Mouse (Mus musculus) embryonic facial prominence, embryonic 13.5 days (tissue): ENCODE results near the gene Ms4a6b. TPM values are rescaled to one million over a fixed set of nuclear protein-coding genes. Genes with fewer than 3 reads are reported as not detected.
"Not testable (repeated sequence)": the region's sequence is repeated elsewhere in the genome, so short reads cannot be mapped to it uniquely, and the experiment has no call there.

Source experiments
- ATAC-seq: fragments of 200-750 bp; cut with Nextera tagmentation; 2 replicates; pipeline ENCODE4 v1.8.0; 2017; ENCODE audit warnings: low read depth; ENCODE audit not compliant: insufficient number of reproducible peaks, insufficient read depth, low FRiP score, low TSS enrichment
- H3K27ac ChIP-seq: fragments of 300-500 bp; sonication (generic); 2 replicates; pipeline ENCODE4 v1.5.1; 2015; ENCODE audit warnings: moderate library complexity, mild to moderate bottlenecking, inconsistent platforms
- H3K27me3 ChIP-seq: fragments of 300-500 bp; sonication (generic); 2 replicates; pipeline ENCODE4 v1.6.1; 2015; ENCODE audit warnings: mild to moderate bottlenecking, inconsistent platforms
- H3K36me3 ChIP-seq: fragments of 300-500 bp; sonication (generic); 2 replicates; pipeline ENCODE4 v1.6.1; 2015; ENCODE audit warnings: mild to moderate bottlenecking, inconsistent platforms
- H3K4me1 ChIP-seq: fragments of 300-500 bp; sonication (generic); 2 replicates; pipeline ENCODE4 v1.6.1; 2015; ENCODE audit warnings: inconsistent platforms
- H3K4me2 ChIP-seq: fragments of 300-500 bp; sonication (generic); 2 replicates; pipeline ENCODE4 v1.6.1; 2015; ENCODE audit warnings: moderate library complexity, mild to moderate bottlenecking, inconsistent platforms
- H3K4me3 ChIP-seq: fragments of 300-500 bp; sonication (generic); 2 replicates; pipeline ENCODE4 v1.5.1; 2015; ENCODE audit warnings: mild to moderate bottlenecking, inconsistent platforms
- H3K9ac ChIP-seq: fragments of 300-500 bp; sonication (generic); 2 replicates; pipeline ENCODE4 v1.6.1; 2015; ENCODE audit warnings: mild to moderate bottlenecking, inconsistent platforms
- H3K9me3 ChIP-seq: fragments of 300-500 bp; sonication (generic); 2 replicates; pipeline ENCODE4 v1.6.1; 2016; ENCODE audit warnings: inconsistent platforms
- whole genome bisulfite sequencing: fragments of 180-500 bp; shearing (Covaris S2); methylation state at CpG from one replicate; pipeline ENCODE4 v1.1.7; 2015; ENCODE audit warnings: mixed read lengths; 5-methylcytosine and 5-hydroxymethylcytosine counted together
- polyA plus RNA-seq: library from polyadenylated mRNA; unstranded; fragments of >200 nt; fragmentation: Nextera tagmentation; extraction: Ambion mirVana; gene quantifications from 2 replicates; pipeline ENCODE4 v1.2.1, GENCODE M21; 2015

Ms4a6b gene
- 5.8 TPM in 2 replicates for polyA plus RNA-seq

DNA sequence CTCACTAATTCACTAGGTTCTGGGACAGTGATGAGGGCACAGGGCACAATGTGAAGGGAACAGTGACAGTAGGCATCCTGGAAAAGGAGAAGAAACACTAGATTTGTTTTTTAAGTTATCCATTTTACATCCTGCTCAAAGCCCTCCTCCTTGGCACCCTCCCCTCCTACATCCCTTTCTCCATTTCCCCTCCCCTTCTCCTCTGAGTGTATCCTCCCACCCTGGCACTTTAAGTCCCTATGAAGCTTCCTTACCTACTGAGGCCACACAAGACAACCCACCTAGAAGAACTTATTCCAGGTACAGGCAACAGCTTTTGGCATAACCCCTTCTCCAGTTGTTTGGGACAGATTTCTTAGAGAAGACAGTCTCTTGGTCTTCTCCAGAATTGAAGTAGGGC is at the start of gene Ms4a6b:
Gene Ms4a6b, plus strand, starts transcription at position 267 of the 400 bp plus-strand sequence.
- Histone ChIP-seq H3K4me2 (no peak within 1 kb of the TSS), H3K36me3 (no peaks in the 10 kb centered on the region), H3K9ac (no peak within 1 kb of the TSS), H3K27me3 (no peaks in the 10 kb centered on the region), H3K4me1 (no peaks in the 10 kb centered on the region), H3K27ac (no peak within 1 kb of the TSS), H3K9me3 (no peaks in the 10 kb centered on the region), H3K4me3 (no peak within 1 kb of the TSS)
- ATAC-seq: no peak

DNA sequence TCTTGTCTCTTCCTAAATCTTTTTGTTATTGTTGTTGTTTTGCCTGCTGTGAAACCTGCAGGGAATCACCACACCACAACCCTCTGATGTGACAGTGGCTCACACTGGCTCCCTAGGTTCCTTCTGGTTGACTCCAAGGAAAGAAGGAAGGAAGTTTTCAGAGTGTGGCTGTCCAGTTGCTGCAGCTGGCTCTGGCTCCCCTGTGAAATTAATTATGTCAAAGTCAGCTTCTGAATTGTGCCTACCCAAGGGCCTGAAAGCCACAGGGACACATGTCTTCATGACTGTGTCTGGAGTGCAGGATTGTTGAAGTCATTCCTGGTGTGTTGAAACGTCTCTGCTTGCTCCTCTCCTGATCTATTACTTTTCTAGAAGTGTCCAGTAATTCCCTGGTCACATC is 48.0 kb upstream of the Ms4a6b start:
- not testable (repeated sequence) for H3K4me3 ChIP-seq, H3K9me3 ChIP-seq, H3K4me1 ChIP-seq, H3K4me2 ChIP-seq, H3K9ac ChIP-seq, H3K27ac ChIP-seq, ATAC-seq, H3K36me3 ChIP-seq, H3K27me3 ChIP-seq
- WGBS: 85% methylated on average over 1 of the region's 1 CpGs

DNA sequence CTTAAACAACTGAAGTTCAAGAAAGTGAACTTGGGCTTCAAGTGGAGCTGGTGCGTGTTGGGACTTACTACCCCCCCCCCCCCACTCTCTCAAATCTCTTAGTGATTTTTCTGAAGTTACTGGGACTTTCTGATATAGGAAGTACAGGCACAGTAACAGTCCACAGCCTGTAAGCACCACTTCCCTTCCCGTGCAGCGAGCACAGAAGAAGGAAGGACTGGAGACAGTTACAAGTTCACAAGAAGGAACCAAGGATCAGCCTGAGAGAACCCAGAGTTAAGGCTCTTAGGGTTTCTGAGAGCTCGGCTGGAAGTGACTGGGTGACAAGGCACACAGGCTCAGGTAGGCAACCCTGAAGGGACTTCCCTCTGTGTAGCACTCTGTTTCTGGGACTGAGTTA is 47.1 kb upstream of the Ms4a6b start, which contains the start of gene Ms4a6c:
Gene Ms4a6c, plus strand, starts transcription at position 152 of the 400 bp plus-strand sequence.
- H3K4me1 ChIP-seq, H3K36me3 ChIP-seq, ATAC-seq, H3K4me2 ChIP-seq, H3K27me3 ChIP-seq, H3K27ac ChIP-seq, H3K9ac ChIP-seq, H3K9me3 ChIP-seq, H3K4me3 ChIP-seq: not testable (repeated sequence)
- WGBS: 77% methylated on average over 4 of the region's 4 CpGs

- no peak overlapping the region for H3K9ac ChIP-seq
- no peaks in the 10 kb centered on the region for H3K36me3 ChIP-seq
- H3K9me3 ChIP-seq: no peaks in the 10 kb centered on the region
- H3K27ac ChIP-seq: no peak overlapping the region
- no peak overlapping the region for H3K4me3 ChIP-seq
- no peak overlapping the region for H3K4me2 ChIP-seq
- ATAC-seq: no peak
- 77% methylated on average over 2 of the region's 2 CpGs for WGBS
- H3K4me1 ChIP-seq: no peaks in the 10 kb centered on the region
- no peaks in the 10 kb centered on the region for H3K27me3 ChIP-seq
Observed at GRCm38 (mm10) chr19:11479714-11480113, 36.6 kb upstream of the Ms4a6b start.

- Histone ChIP-seq H3K4me3 (no peak overlapping the region), H3K4me2 (no peak overlapping the region), H3K9me3 (no peaks in the 10 kb centered on the region), H3K27ac (no peak overlapping the region), H3K27me3 (no peaks in the 10 kb centered on the region), H3K36me3 (no peaks in the 10 kb centered on the region), H3K4me1 (no peaks in the 10 kb centered on the region), H3K9ac (no peak overlapping the region)
- WGBS: 87% methylated on average over 2 of the region's 2 CpGs
- ATAC-seq: no peak
Observed at GRCm38 (mm10) chr19:11482684-11483083, 33.6 kb upstream of the Ms4a6b start.

- H3K36me3 ChIP-seq: no peaks in the 10 kb centered on the region
- H3K27me3 ChIP-seq: no peaks in the 10 kb centered on the region
- no peak overlapping the region for H3K4me2 ChIP-seq
- WGBS: 70% methylated on average over 4 of the region's 4 CpGs
- H3K9me3 ChIP-seq: no peaks in the 10 kb centered on the region
- H3K4me1 ChIP-seq: no peaks in the 10 kb centered on the region
- H3K4me3 ChIP-seq: no peak overlapping the region
- no peak for ATAC-seq
- no peak overlapping the region for H3K9ac ChIP-seq
- no peak overlapping the region for H3K27ac ChIP-seq
Observed at GRCm38 (mm10) chr19:11483941-11484340, 32.4 kb upstream of the Ms4a6b start.

DNA sequence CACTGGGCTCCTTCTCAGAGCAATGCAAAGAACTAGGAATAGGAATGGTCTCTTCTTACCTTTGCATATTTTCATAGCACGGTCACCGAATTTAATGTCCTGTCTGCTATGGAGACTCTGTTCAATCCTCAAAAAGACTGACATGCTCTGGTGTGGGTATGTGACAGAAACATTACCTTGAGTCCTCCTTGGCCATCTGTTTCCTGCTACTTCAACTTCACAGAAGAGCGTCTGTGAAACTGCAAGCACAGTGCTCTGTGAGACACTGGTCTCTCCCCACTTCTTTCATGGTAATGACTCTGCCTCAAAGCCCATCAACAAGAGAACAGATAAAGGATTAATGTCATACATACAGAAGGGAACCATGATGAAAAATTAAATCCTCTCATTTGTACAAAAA is 31.9 kb upstream of the Ms4a6b start:
- WGBS: 77% methylated on average over 3 of the region's 3 CpGs

GRCm38 (mm10) chr19:11485266-11485665 is 31.0 kb upstream of the Ms4a6b start:
- no peak for ATAC-seq

More for the DNA sequence above, 31.9 kb upstream of the Ms4a6b start:
- no peak for ATAC-seq
- H3K9ac ChIP-seq: no peak overlapping the region
- no peaks in the 10 kb centered on the region for H3K4me1 ChIP-seq
- no peaks in the 10 kb centered on the region for H3K9me3 ChIP-seq
- no peak overlapping the region for H3K4me2 ChIP-seq
- no peaks in the 10 kb centered on the region for H3K27me3 ChIP-seq
- no peaks in the 10 kb centered on the region for H3K36me3 ChIP-seq
- no peak overlapping the region for H3K4me3 ChIP-seq
- no peak overlapping the region for H3K27ac ChIP-seq

DNA sequence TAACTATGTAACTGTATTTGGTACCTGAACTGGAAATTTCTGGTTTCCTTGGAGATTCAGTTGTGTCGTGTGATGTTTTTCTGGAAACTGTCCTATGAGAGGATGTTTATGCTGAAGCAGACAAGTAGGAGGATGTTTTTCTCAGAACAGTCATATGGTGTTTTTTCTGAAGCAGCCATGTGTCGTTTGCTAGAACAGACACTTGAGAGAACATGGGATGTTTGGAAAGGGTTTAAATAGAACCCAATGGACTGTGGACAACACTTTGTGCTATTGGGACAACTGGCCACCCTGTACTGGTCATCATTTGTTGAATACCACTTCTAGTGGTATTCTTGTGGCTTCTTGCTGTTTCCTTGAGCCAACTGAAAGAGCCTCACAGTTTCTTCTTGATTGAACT is 30.6 kb upstream of the Ms4a6b start, which contains the start of gene Gm8369:
Gene Gm8369, plus strand, starts transcription at position 193 of the 400 bp plus-strand sequence.
- Histone ChIP-seq H3K9me3 (no peaks in the 10 kb centered on the region), H3K4me2 (no peak within 1 kb of the TSS), H3K4me3 (no peak within 1 kb of the TSS), H3K27me3 (no peaks in the 10 kb centered on the region), H3K9ac (no peak within 1 kb of the TSS), H3K36me3 (no peaks in the 10 kb centered on the region), H3K27ac (no peak within 1 kb of the TSS), H3K4me1 (no peaks in the 10 kb centered on the region)
- ATAC-seq: no peak
- whole genome bisulfite sequencing: 73% methylated on average over 2 of the region's 2 CpGs

More at GRCm38 (mm10) chr19:11485266-11485665, 31.0 kb upstream of the Ms4a6b start:
- Histone ChIP-seq H3K4me1 (no peaks in the 10 kb centered on the region), H3K27me3 (no peaks in the 10 kb centered on the region), H3K9me3 (no peaks in the 10 kb centered on the region), H3K9ac (no peak overlapping the region), H3K27ac (no peak overlapping the region), H3K4me2 (no peak overlapping the region), H3K36me3 (no peaks in the 10 kb centered on the region), H3K4me3 (no peak overlapping the region)
- 86% methylated on average over 3 of the region's 3 CpGs for WGBS

GRCm38 (mm10) chr19:11486599-11486998 is 29.7 kb upstream of the Ms4a6b start:
- Histone ChIP-seq H3K9me3 (no peaks in the 10 kb centered on the region), H3K27me3 (no peaks in the 10 kb centered on the region), H3K4me1 (no peaks in the 10 kb centered on the region), H3K4me3 (no peak overlapping the region), H3K36me3 (no peaks in the 10 kb centered on the region), H3K9ac (no peak overlapping the region), H3K4me2 (no peak overlapping the region), H3K27ac (no peak overlapping the region)
- 77% methylated on average over 1 of the region's 1 CpGs for WGBS
- ATAC-seq: no peak

GRCm38 (mm10) chr19:11491406-11492189 is 24.7 kb upstream of the Ms4a6b start:
- WGBS: 61% methylated on average over 4 of the region's 4 CpGs
- Histone ChIP-seq H3K27me3 (no peaks in the 10 kb centered on the region), H3K36me3 (no peaks in the 10 kb centered on the region), H3K27ac (no peak overlapping the region), H3K4me2 (no peak overlapping the region), H3K9me3 (no peaks in the 10 kb centered on the region), H3K4me3 (no peak overlapping the region), H3K4me1 (no peaks in the 10 kb centered on the region), H3K9ac (no peak overlapping the region)
- ATAC-seq: no peak

DNA sequence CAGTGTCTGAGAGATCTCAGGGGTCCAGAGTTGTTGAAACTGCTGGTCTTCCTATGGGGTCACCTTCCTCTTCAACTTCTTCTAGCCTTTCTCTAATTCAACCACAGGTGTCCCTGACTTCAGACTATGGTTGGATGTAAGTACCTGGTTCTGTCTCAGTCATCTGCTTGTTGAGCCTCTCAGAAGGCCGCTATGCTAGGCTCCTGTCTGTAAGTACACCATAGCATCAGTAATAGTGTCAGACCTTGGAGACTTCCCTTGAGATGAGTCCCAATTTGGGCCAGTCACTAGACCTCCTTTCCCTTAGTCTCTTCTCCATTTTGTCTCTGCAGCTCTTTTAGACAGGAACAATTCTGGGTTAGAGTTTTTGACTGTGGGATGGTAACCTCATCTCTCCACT is 23.6 kb upstream of the Ms4a6b start:
- no peaks in the 10 kb centered on the region for H3K36me3 ChIP-seq
- H3K9ac ChIP-seq: no peak overlapping the region
- no peaks in the 10 kb centered on the region for H3K27me3 ChIP-seq
- H3K4me3 ChIP-seq: no peak overlapping the region
- no peaks in the 10 kb centered on the region for H3K9me3 ChIP-seq
- H3K4me1 ChIP-seq: no peaks in the 10 kb centered on the region
- no peak overlapping the region for H3K27ac ChIP-seq
- no peak for ATAC-seq
- H3K4me2 ChIP-seq: no peak overlapping the region
- WGBS: 86% methylated on average over 1 of the region's 1 CpGs
